Mouse (Mus musculus) forebrain, embryonic 10.5 days (tissue): ENCODE results near the gene Slc35f6. TPM values are rescaled to one million over a fixed set of nuclear protein-coding genes. Genes with fewer than 3 reads are reported as not detected.

Experiments
- DNase-seq: peaks from one replicate; pipeline ENCODE4 v3.0.0-alpha.2; 2017; ENCODE audit warnings: low spot score; ENCODE audit errors: extremely low spot score
- H3K27ac ChIP-seq: fragments of 300-500 bp; sonication (generic); 2 replicates; pipeline ENCODE4 v1.5.1; 2016; ENCODE audit warnings: mild to moderate bottlenecking
- H3K27me3 ChIP-seq: fragments of 300-500 bp; sonication (generic); 2 replicates; pipeline ENCODE4 v1.6.1; 2016; ENCODE audit warnings: mild to moderate bottlenecking; ENCODE audit not compliant: poor library complexity, severe bottlenecking
- H3K36me3 ChIP-seq: fragments of 300-500 bp; sonication (generic); replicated peaks from 2 replicates; pipeline ENCODE4 v1.6.1; 2016; ENCODE audit warnings: mild to moderate bottlenecking, moderate library complexity
- H3K4me1 ChIP-seq: fragments of 300-500 bp; sonication (generic); 2 replicates; pipeline ENCODE4 v1.6.1; 2016
- H3K4me3 ChIP-seq: fragments of 300-500 bp; sonication (generic); 2 replicates; pipeline ENCODE4 v1.5.1; 2016; ENCODE audit warnings: mild to moderate bottlenecking, moderate library complexity
- H3K9me3 ChIP-seq: fragments of 300-500 bp; sonication (generic); 2 replicates; pipeline ENCODE4 v1.6.1; 2016; ENCODE audit warnings: mild to moderate bottlenecking, moderate library complexity
- WGBS: fragments of 180-500 bp; shearing (Covaris S2); methylation state at CpG from one replicate; pipeline ENCODE4 v1.1.7; 2016; 5-methylcytosine and 5-hydroxymethylcytosine counted together
- polyA plus RNA-seq: library from polyadenylated mRNA; unstranded; fragments of >200 nt; fragmentation: Nextera tagmentation; extraction: Ambion mirVana; gene quantifications from 2 replicates; pipeline ENCODE4 v1.2.1, GENCODE M21; 2016

Slc35f6 gene
- polyA plus RNA-seq = 25.9 and 27.2 TPM in 2 replicates

- peak; percentile 90 for DNase-seq
- Histone ChIP-seq H3K9me3 (no peaks in the 10 kb centered on the region), H3K4me1 (peaks cover 22% of the 10 kb centered on the region), H3K36me3 (peaks cover 5% of the 10 kb centered on the region; the same call in 1 of the 2 replicates), H3K27ac (peak within 1 kb of the TSS; percentile 84), H3K27me3 (no peaks in the 10 kb centered on the region), H3K4me3 (peak within 1 kb of the TSS; percentile 92)
- WGBS = under 1% methylated on average over 38 of the region's 38 CpGs
These were observed at the start of gene Slc35f6 for GRCm38 (mm10) chr5:30647815-30648560. TSS of gene Slc35f6 (plus strand) at chr5:30647933.

GRCm38 (mm10) chr5:30601397-30601796, 46.3 kb upstream of the Slc35f6 start:
- Histone ChIP-seq H3K4me1 (peaks cover 8% of the 10 kb centered on the region; the same call in 1 of the 2 replicates), H3K27ac (no peak overlapping the region), H3K9me3 (no peaks in the 10 kb centered on the region), H3K36me3 (no peaks in the 10 kb centered on the region), H3K27me3 (peaks cover 5% of the 10 kb centered on the region; the same call in 1 of the 2 replicates), H3K4me3 (no peak overlapping the region)
- WGBS = 39% methylated on average over 4 of the region's 4 CpGs
- no peak for DNase-seq

DNA sequence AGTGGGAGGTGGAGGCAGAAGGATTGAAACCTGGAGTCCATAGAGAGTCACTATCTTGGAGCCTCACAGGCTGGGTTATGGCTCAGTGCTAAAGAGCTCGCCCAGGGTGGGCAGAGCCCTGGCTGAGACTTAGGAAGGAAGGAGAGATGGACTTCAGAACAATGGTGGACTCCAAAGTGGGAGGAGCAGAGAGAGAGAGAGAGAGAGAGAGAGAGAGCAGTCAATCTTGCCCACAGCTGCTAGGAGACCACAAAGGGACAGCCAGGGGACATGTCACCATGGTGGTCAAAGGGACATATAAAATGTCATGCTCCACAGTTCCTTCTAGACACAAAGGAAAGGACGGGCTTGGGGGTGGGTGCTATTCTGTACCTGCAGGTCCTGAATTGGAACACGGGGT, 44.5 kb upstream of the Slc35f6 start:
- Histone ChIP-seq H3K4me3 (no peak overlapping the region), H3K27me3 (peaks cover 5% of the 10 kb centered on the region; the same call in 1 of the 2 replicates), H3K9me3 (no peaks in the 10 kb centered on the region), H3K4me1 (peaks cover 8% of the 10 kb centered on the region; the same call in 1 of the 2 replicates), H3K36me3 (no peaks in the 10 kb centered on the region), H3K27ac (no peak overlapping the region)
- 62% methylated on average over 3 of the region's 3 CpGs for WGBS
- no peak for DNase-seq

DNA sequence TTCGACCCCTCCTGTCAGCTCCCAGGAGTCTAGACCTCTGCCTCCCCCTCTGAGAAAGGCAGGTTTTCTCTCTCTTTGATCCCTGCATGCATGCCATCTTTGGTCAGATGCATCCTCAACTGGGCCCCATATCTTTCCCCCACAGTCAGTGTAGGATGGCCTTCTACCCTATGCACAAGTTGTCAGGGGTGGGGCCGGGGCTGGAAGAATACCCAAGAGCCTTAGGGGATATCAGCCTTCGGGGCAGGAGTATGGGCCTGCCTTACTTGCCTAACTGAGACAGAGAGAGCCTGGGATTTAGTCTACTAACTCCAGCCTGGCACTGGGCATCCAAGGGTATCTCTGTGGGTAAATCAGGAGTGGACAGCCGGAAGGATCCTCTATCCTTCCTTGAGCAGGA, 43.8 kb upstream of the Slc35f6 start:
- no peaks in the 10 kb centered on the region for H3K36me3 ChIP-seq
- WGBS = 85% methylated on average over 4 of the region's 4 CpGs
- H3K9me3 ChIP-seq = no peaks in the 10 kb centered on the region
- no peak overlapping the region for H3K27ac ChIP-seq
- H3K4me3 ChIP-seq = no peak overlapping the region
- DNase-seq = no peak
- peaks cover 8% of the 10 kb centered on the region; the same call in 1 of the 2 replicates for H3K4me1 ChIP-seq
- H3K27me3 ChIP-seq = peaks cover 5% of the 10 kb centered on the region; the same call in 1 of the 2 replicates

DNA sequence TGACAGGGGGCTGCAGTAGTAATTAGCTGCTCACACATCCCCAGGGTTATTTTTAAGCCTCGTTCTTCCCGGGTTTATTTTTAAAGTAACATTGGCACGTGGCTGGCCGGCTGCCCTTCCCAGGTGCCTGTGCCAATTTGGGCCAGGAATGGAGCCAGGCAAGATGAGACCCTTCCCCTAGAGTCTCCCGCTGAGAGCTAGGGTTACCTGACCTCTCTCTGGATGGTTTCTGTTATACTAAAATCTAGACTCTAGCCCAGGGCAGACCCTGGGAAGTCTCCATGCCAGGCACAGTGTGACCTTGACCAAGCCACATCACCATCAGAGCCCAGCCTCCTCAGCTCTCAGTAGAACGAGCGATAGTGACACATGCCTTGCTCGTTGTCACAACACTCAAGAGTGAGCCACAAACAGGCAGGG, 43.0 kb upstream of the Slc35f6 start:
- Histone ChIP-seq H3K4me3 (no peak overlapping the region), H3K4me1 (peaks cover 8% of the 10 kb centered on the region; the same call in 1 of the 2 replicates), H3K9me3 (no peaks in the 10 kb centered on the region), H3K27ac (no peak overlapping the region), H3K27me3 (peaks cover 5% of the 10 kb centered on the region; the same call in 1 of the 2 replicates), H3K36me3 (no peaks in the 10 kb centered on the region)
- WGBS = 85% methylated on average over 8 of the region's 8 CpGs
- DNase-seq = no peak

DNA sequence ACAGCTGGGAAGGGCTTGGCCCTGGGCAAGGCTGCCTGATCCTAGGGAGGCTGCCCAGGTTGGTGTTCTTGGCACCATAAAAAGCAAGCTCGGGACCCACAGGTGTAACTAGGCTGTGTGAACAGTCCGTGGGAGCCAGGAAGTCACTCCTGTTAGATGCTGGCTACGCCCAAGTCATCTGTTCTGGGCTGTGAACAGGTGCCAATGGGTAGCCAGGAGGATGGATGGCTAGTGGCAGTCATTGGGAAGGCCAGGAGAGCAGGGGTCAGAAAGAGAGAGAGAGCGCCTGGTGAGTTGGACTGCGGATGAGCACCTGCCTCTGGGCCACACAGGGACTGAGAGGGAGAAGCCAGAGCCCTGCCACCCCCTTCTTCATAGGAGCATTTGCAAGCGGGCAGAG, 42.1 kb upstream of the Slc35f6 start:
- Histone ChIP-seq H3K4me3 (no peak overlapping the region), H3K27me3 (peaks cover 5% of the 10 kb centered on the region; the same call in 1 of the 2 replicates), H3K36me3 (no peaks in the 10 kb centered on the region), H3K27ac (no peak overlapping the region), H3K4me1 (peaks cover 8% of the 10 kb centered on the region; the same call in 1 of the 2 replicates), H3K9me3 (no peaks in the 10 kb centered on the region)
- DNase-seq = no peak
- WGBS = 83% methylated on average over 6 of the region's 6 CpGs

GRCm38 (mm10) chr5:30606424-30607073, 41.2 kb upstream of the Slc35f6 start:
- H3K27me3 ChIP-seq = peaks cover 5% of the 10 kb centered on the region; the same call in 1 of the 2 replicates
- H3K36me3 ChIP-seq = no peaks in the 10 kb centered on the region
- peaks cover 11% of the 10 kb centered on the region; the same call in 1 of the 2 replicates for H3K4me1 ChIP-seq
- WGBS = 77% methylated on average over 16 of the region's 16 CpGs
- no peak for DNase-seq
- H3K9me3 ChIP-seq = no peaks in the 10 kb centered on the region
- H3K4me3 ChIP-seq = no peak overlapping the region
- no peak overlapping the region for H3K27ac ChIP-seq

DNA sequence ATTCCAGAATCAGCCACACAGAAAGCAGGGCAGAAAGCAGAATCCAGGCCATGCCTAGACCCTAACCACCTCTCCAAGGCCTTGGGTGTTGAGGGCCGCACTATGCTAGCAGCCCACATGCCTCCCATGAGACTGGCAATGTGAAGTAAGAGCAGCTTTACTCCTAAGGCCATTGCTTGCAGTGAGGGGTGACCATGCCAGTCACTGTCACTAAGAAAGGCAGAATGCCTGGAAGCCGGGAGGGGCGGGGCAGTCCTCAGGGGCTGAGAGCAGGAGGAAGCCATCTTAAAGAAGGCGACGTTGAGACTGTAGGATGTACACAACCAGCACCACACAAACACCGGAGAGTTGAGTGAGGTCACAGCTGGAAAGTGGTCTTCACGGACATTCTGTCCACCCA, 38.6 kb upstream of the Slc35f6 start:
- 89% methylated on average over 7 of the region's 7 CpGs for WGBS
- no peak overlapping the region for H3K4me3 ChIP-seq
- DNase-seq = no peak

GRCm38 (mm10) chr5:30609918-30610645, 37.7 kb upstream of the Slc35f6 start:
- H3K27me3 ChIP-seq = peaks cover 1% of the 10 kb centered on the region; the same call in 1 of the 2 replicates
- no peaks in the 10 kb centered on the region for H3K9me3 ChIP-seq
- 87% methylated on average over 8 of the region's 8 CpGs for WGBS
- H3K36me3 ChIP-seq = no peaks in the 10 kb centered on the region
- H3K27ac ChIP-seq = no peak overlapping the region
- DNase-seq = no peak
- H3K4me1 ChIP-seq = peaks cover 11% of the 10 kb centered on the region; the same call in 1 of the 2 replicates
- H3K4me3 ChIP-seq = no peak overlapping the region

More for the DNA sequence above, 38.6 kb upstream of the Slc35f6 start:
- no peaks in the 10 kb centered on the region for H3K36me3 ChIP-seq
- H3K4me1 ChIP-seq = 0 out of 2 replicates have a peak, but pooled peaks cover 8% of the 10 kb centered on the region
- H3K9me3 ChIP-seq = no peaks in the 10 kb centered on the region
- no peaks in the 10 kb centered on the region; the same call in 1 of the 2 replicates for H3K27me3 ChIP-seq
- H3K27ac ChIP-seq = no peak overlapping the region

DNA sequence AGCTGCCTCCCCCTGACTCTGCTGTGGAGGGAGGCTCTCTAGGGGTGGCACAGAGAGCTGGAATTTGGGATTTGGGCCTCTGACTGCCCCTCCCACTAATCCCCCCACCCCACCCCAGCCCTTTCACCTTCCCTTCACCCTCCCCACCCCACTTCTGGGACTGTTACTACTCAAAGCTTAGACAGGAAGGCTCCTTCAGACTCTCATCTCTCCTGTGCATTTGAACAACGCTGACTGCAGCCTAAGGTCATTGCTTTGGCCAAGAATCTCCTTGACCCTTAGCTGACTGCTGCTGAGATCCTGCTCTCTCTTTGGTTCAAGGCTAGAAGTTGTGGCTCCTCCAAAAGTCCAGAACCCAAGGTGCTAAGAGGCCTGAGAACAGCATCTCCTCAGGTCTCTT, 36.6 kb upstream of the Slc35f6 start:
- no peak overlapping the region for H3K4me3 ChIP-seq
- no peak overlapping the region for H3K27ac ChIP-seq
- H3K4me1 ChIP-seq = peaks cover 13% of the 10 kb centered on the region; the same call in 1 of the 2 replicates
- WGBS = 87% methylated on average over 1 of the region's 1 CpGs
- no peak for DNase-seq
- peaks cover 6% of the 10 kb centered on the region; the same call in 1 of the 2 replicates for H3K27me3 ChIP-seq
- H3K36me3 ChIP-seq = no peaks in the 10 kb centered on the region
- H3K9me3 ChIP-seq = no peaks in the 10 kb centered on the region

GRCm38 (mm10) chr5:30611689-30612088, 36.0 kb upstream of the Slc35f6 start:
- Histone ChIP-seq H3K27ac (no peak overlapping the region), H3K4me1 (peaks cover 15% of the 10 kb centered on the region; the same call in 1 of the 2 replicates), H3K4me3 (no peak overlapping the region), H3K36me3 (no peaks in the 10 kb centered on the region), H3K27me3 (peaks cover 8% of the 10 kb centered on the region), H3K9me3 (no peaks in the 10 kb centered on the region)
- WGBS = 25% methylated on average over 3 of the region's 3 CpGs
- no peak for DNase-seq

GRCm38 (mm10) chr5:30612575-30612974, 35.2 kb upstream of the Slc35f6 start:
- WGBS = 89% methylated on average over 4 of the region's 4 CpGs
- H3K9me3 ChIP-seq = no peaks in the 10 kb centered on the region
- H3K27ac ChIP-seq = no peak overlapping the region
- no peak for DNase-seq
- H3K36me3 ChIP-seq = no peaks in the 10 kb centered on the region
- H3K27me3 ChIP-seq = peaks cover 17% of the 10 kb centered on the region
- peaks cover 16% of the 10 kb centered on the region; the same call in 1 of the 2 replicates for H3K4me1 ChIP-seq
- H3K4me3 ChIP-seq = no peak overlapping the region
